Mouse (Mus musculus): ENCODE results near the gene Gap43. TPM values are rescaled to one million over a fixed set of nuclear protein-coding genes. Genes with fewer than 3 reads are reported as not detected.
"Not testable (repeated sequence)": the region's sequence is repeated elsewhere in the genome, so short reads cannot be mapped to it uniquely, and the experiment has no call there.

The Gap43 gene
- total RNA-seq, 2 experiments from 2014 or later, result 17.3 to 42.6 TPM

- DNase-seq, result no peak
Observed at GRCm38 (mm10) chr16:42294481-42294880, 46.0 kb downstream of the Gap43 start.

DNA sequence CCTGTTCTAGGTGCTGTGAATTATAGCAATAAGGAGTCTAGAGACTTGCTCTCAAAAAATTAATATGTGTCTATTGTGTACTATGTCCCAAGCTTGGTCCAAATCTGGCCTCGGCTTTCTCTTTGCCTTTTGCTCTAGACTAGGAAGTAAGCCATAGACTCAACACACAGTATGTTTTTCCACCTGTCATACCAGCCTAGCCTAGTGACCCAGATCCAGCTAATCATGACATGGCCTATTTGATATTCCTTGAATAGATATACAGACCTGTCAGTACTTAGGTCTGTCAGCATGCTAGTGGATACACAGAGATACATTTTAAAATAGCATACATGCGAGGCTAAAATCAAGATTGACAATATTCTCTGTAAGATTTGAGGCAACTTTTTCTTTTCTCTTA lies 46.4 kb downstream of the Gap43 start:
- no peak for DNase-seq

- DNase-seq, result no peak
Observed at GRCm38 (mm10) chr16:42291572-42291971, 48.9 kb downstream of the Gap43 start.

DNA sequence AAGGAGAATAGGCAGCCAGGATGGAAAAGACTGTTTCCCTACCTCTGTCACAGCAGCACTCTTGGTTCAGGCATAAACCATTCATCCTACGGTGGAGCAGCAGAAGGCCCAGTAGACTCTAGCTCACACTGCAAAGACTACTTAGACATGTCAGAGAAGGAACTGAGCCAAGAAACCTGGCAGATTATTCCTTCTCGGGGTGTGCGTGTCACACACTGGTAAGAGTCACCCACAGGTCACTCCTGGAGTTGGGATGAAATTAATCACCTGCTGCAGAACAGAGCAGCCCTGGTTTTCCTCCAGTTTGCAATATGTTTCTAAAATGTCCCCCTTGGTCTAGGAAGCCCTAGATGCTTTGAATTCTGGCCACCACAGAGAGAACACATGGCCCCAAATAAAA lies 56.4 kb downstream of the Gap43 start:
- DNase-seq, result no peak

DNA sequence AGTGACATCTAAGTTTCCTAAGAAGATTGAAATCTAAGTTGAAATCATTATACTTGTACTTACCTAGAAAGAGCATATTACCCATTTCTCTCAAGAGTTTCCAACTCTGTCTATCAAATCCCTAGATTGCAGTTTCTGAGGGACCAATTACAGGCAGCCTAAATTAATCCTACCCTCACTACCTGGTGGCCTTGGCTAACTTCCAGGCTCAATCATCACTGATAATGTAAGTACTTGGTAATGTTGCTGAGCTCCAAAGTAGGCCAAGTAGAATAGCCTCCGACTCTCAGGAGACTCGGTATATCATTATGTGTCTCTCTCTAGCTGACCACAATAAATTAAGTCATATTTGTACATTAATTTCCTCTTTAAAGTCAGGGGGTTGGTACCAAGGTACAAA lies 62.7 kb downstream of the Gap43 start:
- no peak for DNase-seq

DNA sequence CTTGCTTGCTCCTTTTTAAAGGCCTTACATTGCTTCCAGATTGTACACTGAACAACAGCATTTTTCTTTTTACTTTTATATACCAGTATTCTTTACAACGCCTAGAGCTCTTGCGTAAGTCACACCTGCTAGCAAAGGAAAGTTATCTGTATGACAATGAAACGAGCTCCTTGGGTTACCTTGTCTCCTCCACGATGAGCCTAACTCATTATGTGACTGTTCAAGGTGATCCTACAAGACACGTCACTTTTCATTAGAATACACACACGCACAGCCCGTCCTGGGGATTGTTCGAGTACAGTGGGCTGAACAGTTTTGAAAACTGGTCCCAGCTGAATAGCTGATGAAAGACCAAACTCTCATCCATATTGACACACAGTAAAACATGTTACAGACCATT lies 63.2 kb downstream of the Gap43 start:
- DNase-seq, result no peak

- DNase-seq, result peak; percentile 84
Observed at GRCm38 (mm10) chr16:42276216-42277141, 64.0 kb downstream of the Gap43 start.

GRCm38 (mm10) chr16:42275518-42276215 lies 64.8 kb downstream of the Gap43 start:
- no peak for DNase-seq

DNA sequence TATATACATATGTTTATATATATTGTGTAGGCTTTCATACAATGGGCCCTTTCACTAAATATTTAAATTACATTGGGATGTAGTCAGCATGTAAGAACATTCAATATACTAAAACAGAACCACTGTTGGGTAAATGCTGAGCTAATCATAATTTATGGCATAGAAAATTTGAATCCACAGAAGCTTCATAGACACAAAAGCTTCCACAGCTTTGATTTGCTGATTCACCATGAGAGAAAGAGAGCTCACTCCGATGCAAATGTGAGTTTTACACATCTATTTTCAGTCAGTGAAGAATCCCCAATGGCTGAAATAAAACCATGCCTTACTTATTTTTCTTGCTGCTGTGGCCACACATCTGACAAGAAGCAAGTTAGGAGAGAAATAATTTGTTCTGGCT lies 69.2 kb downstream of the Gap43 start:
- DNase-seq, result no peak

- no peak for DNase-seq
Observed at GRCm38 (mm10) chr16:42269587-42269967, 70.9 kb downstream of the Gap43 start.

DNA sequence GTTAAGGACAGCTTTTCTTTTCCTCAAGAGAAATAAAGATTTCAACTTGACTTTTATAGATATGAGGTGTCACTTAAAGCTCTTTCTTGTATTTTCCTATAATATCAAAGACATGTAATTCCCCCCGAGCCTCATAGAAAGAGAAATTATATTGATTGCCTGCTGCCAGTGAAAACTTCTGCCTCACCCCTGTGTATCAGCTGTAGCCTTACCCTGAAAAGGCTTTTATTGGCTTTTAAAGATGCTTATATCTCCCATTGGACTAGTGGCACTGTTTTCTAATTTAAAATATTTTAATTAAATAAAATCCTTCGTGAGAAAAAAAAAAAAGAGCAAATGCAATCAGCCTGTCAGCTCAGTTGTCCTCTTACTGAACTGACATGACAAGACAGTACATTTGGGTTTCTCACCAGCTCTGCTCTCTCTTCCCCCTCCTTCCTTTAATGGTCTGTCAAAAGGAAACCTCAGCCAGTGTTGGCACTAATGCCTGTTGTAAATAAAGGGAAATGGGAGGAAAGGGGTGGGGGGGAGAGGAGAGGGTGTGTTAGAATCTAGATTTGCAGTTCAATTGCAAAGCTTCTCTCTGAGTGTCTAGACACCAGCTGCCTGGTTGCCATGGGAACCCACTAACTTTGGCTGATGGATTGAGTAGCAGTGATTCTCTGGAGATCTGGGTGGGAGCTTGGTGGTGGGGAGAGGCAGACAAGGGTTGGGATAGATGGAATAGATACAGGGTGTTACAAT lies 71.4 kb downstream of the Gap43 start:
- DNase-seq, result no peak

DNA sequence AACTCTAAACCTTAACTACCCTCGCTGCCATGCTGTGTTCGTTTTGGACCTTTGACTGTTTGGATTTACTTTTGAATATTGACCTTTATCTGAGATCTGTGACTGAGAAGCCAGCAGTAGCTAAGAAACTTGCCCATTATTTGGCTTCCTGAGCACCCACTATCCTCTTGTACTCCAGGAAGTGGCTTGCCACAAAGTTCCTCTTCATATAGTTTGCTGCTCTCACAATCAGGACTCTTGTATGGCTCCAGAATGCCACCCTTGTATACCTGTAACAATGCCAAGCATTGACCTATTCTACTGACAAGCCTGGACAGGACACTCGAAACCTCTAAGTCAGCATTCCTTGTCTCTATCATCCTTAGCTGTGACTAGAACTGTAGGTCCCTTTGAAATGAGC lies 75.3 kb downstream of the Gap43 start:
- DNase-seq, result no peak

- no peak for DNase-seq
Observed at GRCm38 (mm10) chr16:42262935-42263542, 77.4 kb downstream of the Gap43 start.

DNA sequence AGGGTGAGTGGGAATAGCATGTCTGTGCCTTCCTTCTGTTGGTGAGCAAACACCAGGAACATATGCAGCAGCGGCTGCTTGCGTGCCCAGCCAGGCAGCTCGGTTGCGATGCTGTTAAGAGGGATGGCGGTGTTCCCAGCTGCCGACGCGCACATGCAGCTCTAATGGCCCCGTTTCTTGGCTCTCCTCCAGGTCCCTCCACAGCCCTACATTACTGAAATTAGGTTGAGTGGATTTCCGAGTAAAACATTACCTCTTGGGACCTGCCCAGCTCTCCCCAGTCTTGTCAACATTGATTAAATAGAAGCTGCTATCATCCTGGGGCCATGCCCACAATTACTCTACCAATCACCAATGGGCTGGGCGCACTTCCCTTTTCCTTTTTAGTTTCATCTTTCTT lies 84.8 kb downstream of the Gap43 start:
- DNase-seq, result no peak

- no peak for DNase-seq
Observed at GRCm38 (mm10) chr16:42255222-42255621, 85.2 kb downstream of the Gap43 start.

GRCm38 (mm10) chr16:42252252-42252651 lies 88.2 kb downstream of the Gap43 start:
- no peak for DNase-seq

DNA sequence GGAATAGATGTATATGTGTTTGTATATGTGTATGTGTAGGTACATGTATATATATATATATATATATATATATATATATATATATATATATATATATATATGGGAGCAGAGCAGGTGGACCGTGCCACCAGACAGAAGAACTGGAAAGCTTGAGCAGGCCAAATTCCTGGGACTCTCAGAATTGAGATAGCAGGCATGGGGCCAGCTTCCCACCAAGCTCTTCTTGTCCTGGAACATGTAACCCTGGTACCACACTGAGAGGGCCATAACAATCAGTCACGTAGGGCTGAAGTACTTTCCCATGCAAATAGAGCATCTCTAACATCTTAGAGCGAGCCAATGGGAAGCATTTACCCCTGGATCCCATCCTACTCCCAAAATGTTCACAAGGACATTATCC lies 96.3 kb downstream of the Gap43 start:
- DNase-seq, result not testable (repeated sequence)

DNA sequence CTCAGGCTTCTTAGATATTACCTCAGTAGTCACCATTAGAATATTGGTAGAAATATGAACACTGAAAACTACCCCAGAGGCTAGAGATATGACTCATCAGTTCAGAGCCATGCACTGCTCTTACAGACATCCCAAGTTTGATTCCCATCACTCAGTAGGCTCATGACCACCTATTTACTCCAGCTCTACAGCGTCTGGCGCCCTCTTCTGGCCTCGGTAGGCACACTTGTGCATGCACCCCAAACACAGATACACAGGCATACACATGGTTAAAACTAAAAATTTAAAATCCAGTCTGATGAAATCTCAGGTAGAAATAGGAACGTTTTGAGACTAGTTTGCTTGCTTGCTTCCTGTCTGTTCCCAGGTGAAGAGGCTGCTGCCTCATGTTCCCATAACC lies 109.1 kb downstream of the Gap43 start:
- DNase-seq, result no peak

Data from adrenal gland, postnatal 10 days (tissue).